Mouse (Mus musculus): ENCODE data around the gene Plekha4. TPM values are rescaled to one million over a fixed set of nuclear protein-coding genes. Genes with fewer than 3 reads are reported as not detected.
"Not testable (repeated sequence)": the region's sequence is repeated elsewhere in the genome, so short reads cannot be mapped to it uniquely, and the experiment has no call there.

Plekha4 gene
- polyA plus RNA-seq, 1 experiment from 2014 or later: 1.1 TPM

GRCm38 (mm10) chr7:45523678-45524170, 2.4 kb upstream of the Plekha4 start:
- Histone ChIP-seq H3K4me3 (peak overlapping the region; percentile 92), H3K27me3 (replicated peaks) (no peaks in the 10 kb centered on the region), H3K36me3 (peaks cover 23% of the 10 kb centered on the region), H3K27ac (replicated peaks) (peak overlapping the region; percentile 89), H3K9ac (peak overlapping the region; percentile 88), H3K4me1 (peaks cover 46% of the 10 kb centered on the region), H3K9me3 (no peaks in the 10 kb centered on the region), H3K4me2 (peak overlapping the region; percentile 91)
- no peak for ATAC-seq (ENCODE audit: extremely low read depth, insufficient number of reproducible peaks, low FRiP score, low TSS enrichment)
- WGBS: 72% methylated on average over 13 of the region's 13 CpGs

- ATAC-seq (ENCODE audit: extremely low read depth, insufficient number of reproducible peaks, low FRiP score, low TSS enrichment): peak; percentile 47; the same call in 1 of the 2 replicates
- H3K4me2 ChIP-seq: peak overlapping the region; percentile 91
- H3K9me3 ChIP-seq: no peaks in the 10 kb centered on the region
- peak overlapping the region; percentile 92 for H3K4me3 ChIP-seq
- WGBS: 4% methylated on average over 12 of the region's 12 CpGs
- peak overlapping the region; percentile 99 for H3K27ac ChIP-seq (replicated peaks)
- H3K4me1 ChIP-seq: peaks cover 53% of the 10 kb centered on the region
- no peaks in the 10 kb centered on the region for H3K27me3 ChIP-seq (replicated peaks)
- H3K9ac ChIP-seq: peak overlapping the region; percentile 97
- peaks cover 23% of the 10 kb centered on the region for H3K36me3 ChIP-seq
These were observed 1.1 kb upstream of the Plekha4 start for GRCm38 (mm10) chr7:45524841-45525621.

- no peaks in the 10 kb centered on the region for H3K9me3 ChIP-seq
- peaks cover 23% of the 10 kb centered on the region for H3K36me3 ChIP-seq
- H3K4me3 ChIP-seq: peak overlapping the region; percentile 92
- WGBS: 13% methylated on average over 7 of the region's 7 CpGs
- peak overlapping the region; percentile 91 for H3K4me2 ChIP-seq
- H3K27ac ChIP-seq (replicated peaks): peak overlapping the region; percentile 99
- no peaks in the 10 kb centered on the region for H3K27me3 ChIP-seq (replicated peaks)
- peak overlapping the region; percentile 97 for H3K9ac ChIP-seq
- peaks cover 57% of the 10 kb centered on the region for H3K4me1 ChIP-seq
- ATAC-seq (ENCODE audit: extremely low read depth, insufficient number of reproducible peaks, low FRiP score, low TSS enrichment): no peak
These were observed 467 bp downstream of the Plekha4 start for GRCm38 (mm10) chr7:45526474-45527120.

- 84% methylated on average over 6 of the region's 6 CpGs for WGBS
- ATAC-seq (ENCODE audit: extremely low read depth, insufficient number of reproducible peaks, low FRiP score, low TSS enrichment); H3K27me3 ChIP-seq (replicated peaks); H3K9me3 ChIP-seq; H3K9ac ChIP-seq: not testable (repeated sequence)
- peaks cover 59% of the 10 kb centered on the region for H3K4me1 ChIP-seq
- H3K4me3 ChIP-seq: peak overlapping the region; percentile 92
- H3K36me3 ChIP-seq: peaks cover 23% of the 10 kb centered on the region
- H3K4me2 ChIP-seq: peak overlapping the region; percentile 91
- H3K27ac ChIP-seq (replicated peaks): peak overlapping the region; percentile 99
These were observed 1.0 kb downstream of the Plekha4 start for GRCm38 (mm10) chr7:45527169-45527568.

GRCm38 (mm10) chr7:45529461-45529860, 3.3 kb downstream of the Plekha4 start:
- ATAC-seq (ENCODE audit: extremely low read depth, insufficient number of reproducible peaks, low FRiP score, low TSS enrichment): no peak
- Histone ChIP-seq H3K36me3 (0 out of 2 replicates have a peak, but pooled peaks cover 2% of the 10 kb centered on the region), H3K27ac (replicated peaks) (peak overlapping the region; percentile 66), H3K9me3 (no peaks in the 10 kb centered on the region), H3K4me3 (peak overlapping the region; percentile 4; the same call in 1 of the 2 replicates), H3K9ac (peak overlapping the region; percentile 62; the same call in 1 of the 2 replicates), H3K27me3 (replicated peaks) (0 out of 2 replicates have a peak, but pooled peaks cover 8% of the 10 kb centered on the region), H3K4me2 (peak overlapping the region; percentile 48), H3K4me1 (peaks cover 38% of the 10 kb centered on the region)
- 5% methylated on average over 6 of the region's 6 CpGs for WGBS

- H3K9me3 ChIP-seq: no peaks in the 10 kb centered on the region
- 0 out of 2 replicates have a peak, but pooled peaks cover 8% of the 10 kb centered on the region for H3K27me3 ChIP-seq (replicated peaks)
- H3K27ac ChIP-seq (replicated peaks): 0 out of 2 replicates have a peak overlapping the region, but pooled peaks have one; percentile 30
- no peak for ATAC-seq (ENCODE audit: extremely low read depth, insufficient number of reproducible peaks, low FRiP score, low TSS enrichment)
- H3K36me3 ChIP-seq: no peaks in the 10 kb centered on the region
- H3K4me2 ChIP-seq: peak overlapping the region; percentile 48
- 58% methylated on average over 2 of the region's 2 CpGs for WGBS
- peaks cover 28% of the 10 kb centered on the region for H3K4me1 ChIP-seq
- H3K4me3 ChIP-seq: no peak overlapping the region
- peak overlapping the region; percentile 15; the same call in 1 of the 2 replicates for H3K9ac ChIP-seq
These were observed 4.5 kb downstream of the Plekha4 start for GRCm38 (mm10) chr7:45530643-45531042.

- 0 out of 2 replicates have a peak, but pooled peaks cover 8% of the 10 kb centered on the region for H3K27me3 ChIP-seq (replicated peaks)
- no peaks in the 10 kb centered on the region for H3K36me3 ChIP-seq
- no peaks in the 10 kb centered on the region for H3K9me3 ChIP-seq
- H3K4me2 ChIP-seq: no peak overlapping the region
- no peak for ATAC-seq (ENCODE audit: extremely low read depth, insufficient number of reproducible peaks, low FRiP score, low TSS enrichment)
- H3K27ac ChIP-seq (replicated peaks): no peak overlapping the region
- H3K4me1 ChIP-seq: peaks cover 13% of the 10 kb centered on the region
- WGBS: 74% methylated on average over 1 of the region's 1 CpGs
- no peak overlapping the region for H3K9ac ChIP-seq
- H3K4me3 ChIP-seq: no peak overlapping the region
These were observed 9.5 kb downstream of the Plekha4 start for GRCm38 (mm10) chr7:45535676-45536075.

GRCm38 (mm10) chr7:45537602-45538001, 11.5 kb downstream of the Plekha4 start:
- Histone ChIP-seq H3K36me3 (no peaks in the 10 kb centered on the region), H3K9ac (peak overlapping the region; percentile 80), H3K4me1 (peaks cover 7% of the 10 kb centered on the region), H3K27me3 (replicated peaks) (0 out of 2 replicates have a peak, but pooled peaks cover 5% of the 10 kb centered on the region), H3K27ac (replicated peaks) (no peak overlapping the region), H3K9me3 (no peaks in the 10 kb centered on the region), H3K4me3 (peak overlapping the region; percentile 64), H3K4me2 (peak overlapping the region; percentile 92)
- no peak for ATAC-seq (ENCODE audit: extremely low read depth, insufficient number of reproducible peaks, low FRiP score, low TSS enrichment)
- WGBS: 78% methylated on average over 10 of the region's 10 CpGs

GRCm38 (mm10) chr7:45538163-45539041, 12.3 kb downstream of the Plekha4 start:
- Histone ChIP-seq H3K4me2 (peak overlapping the region; percentile 92), H3K9me3 (no peaks in the 10 kb centered on the region), H3K27ac (replicated peaks) (no peak overlapping the region), H3K36me3 (no peaks in the 10 kb centered on the region), H3K9ac (peak overlapping the region; percentile 80), H3K27me3 (replicated peaks) (0 out of 2 replicates have a peak, but pooled peaks cover 5% of the 10 kb centered on the region), H3K4me3 (peak overlapping the region; percentile 64), H3K4me1 (peaks cover 7% of the 10 kb centered on the region)
- ATAC-seq (ENCODE audit: extremely low read depth, insufficient number of reproducible peaks, low FRiP score, low TSS enrichment): peak; percentile 56; the same call in 1 of the 2 replicates
- WGBS: 4% methylated on average over 28 of the region's 29 CpGs

GRCm38 (mm10) chr7:45539095-45539494, 13.0 kb downstream of the Plekha4 start:
- no peak overlapping the region for H3K9ac ChIP-seq
- ATAC-seq (ENCODE audit: extremely low read depth, insufficient number of reproducible peaks, low FRiP score, low TSS enrichment): no peak
- peaks cover 7% of the 10 kb centered on the region for H3K4me1 ChIP-seq
- no peak overlapping the region for H3K4me3 ChIP-seq
- WGBS: 77% methylated on average over 3 of the region's 3 CpGs
- no peak overlapping the region for H3K27ac ChIP-seq (replicated peaks)
- H3K27me3 ChIP-seq (replicated peaks): no peaks in the 10 kb centered on the region
- H3K9me3 ChIP-seq: no peaks in the 10 kb centered on the region
- H3K4me2 ChIP-seq: no peak overlapping the region
- H3K36me3 ChIP-seq: no peaks in the 10 kb centered on the region

All from heart, embryonic 13.5 days (tissue).